Mouse (Mus musculus) mouse embryonic stem cell (cell line): ENCODE measurements around the gene Olfr912.

Experiments used
- in situ Hi-C, 2 experiments: fragments of 300-500 bp; cut with MboI; formaldehyde crosslinking; loops; 1 replicate in 1 of 2; 3 replicates in 1 of 2; pipeline ENCODE4 v1.14.3; 2019 to 2020; ENCODE audit warnings: low sequenced_read_pairs in 2 of 2, low pct_unique_long_range_greater_than_20kb in 1 of 2, mixed read lengths in 1 of 2; ENCODE audit not compliant: unreplicated experiment in 1 of 2

Olfr912 gene

GRCm38 (mm10) chr9:38579878-38580277 is at the start of gene Olfr912:
TSS of gene Olfr912 (plus strand) at chr9:38580178.
- in situ Hi-C loops = no loop called here

- in situ Hi-C loops = no loop called here
Measured at GRCm38 (mm10) chr9:38537549-38537948, 42.4 kb upstream of the Olfr912 start, which contains the start of gene Olfr910. TSS of gene Olfr910 (plus strand) at chr9:38537849.

DNA sequence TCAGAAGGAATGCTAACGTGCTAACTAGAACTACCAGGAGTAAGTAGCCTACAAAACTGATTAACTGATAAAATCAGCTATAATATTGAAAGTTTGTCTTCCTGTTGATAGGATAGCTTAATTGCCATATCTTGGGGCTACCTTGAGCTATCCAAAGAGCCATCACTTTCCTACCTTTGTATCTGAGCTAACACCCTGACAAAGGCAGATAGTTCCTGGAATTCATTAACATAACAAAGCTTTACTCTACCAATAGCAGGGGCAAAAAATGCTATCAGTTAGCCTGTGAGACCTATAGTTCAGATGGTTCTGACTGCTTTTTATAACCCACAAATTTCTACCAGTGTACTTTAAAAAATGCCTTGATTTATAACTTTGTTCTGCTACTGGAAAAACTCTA is 11.1 kb downstream of the Olfr912 start:
- in situ Hi-C loops = no loop called here

GRCm38 (mm10) chr9:38592459-38592858 is 12.5 kb downstream of the Olfr912 start, which contains the start of gene Olfr913:
TSS of gene Olfr913 (plus strand) at chr9:38592759.
- in situ Hi-C loops = no loop called here

- in situ Hi-C loops = no loop called here
Measured at GRCm38 (mm10) chr9:38604802-38605201, 24.8 kb downstream of the Olfr912 start, which contains the start of gene Olfr914. TSS of gene Olfr914 (plus strand) at chr9:38605102.

- in situ Hi-C loops = loop anchor here in 1 of 2 experiments (25.0 kb wide), 1 partner anchor 220 kb away; the partner anchor contains the start of gene Olfr147
Measured at GRCm38 (mm10) chr9:38632406-38632805, 52.4 kb downstream of the Olfr912 start.
